Mouse (Mus musculus): ENCODE measurements around the gene Dhrs4.

DNA sequence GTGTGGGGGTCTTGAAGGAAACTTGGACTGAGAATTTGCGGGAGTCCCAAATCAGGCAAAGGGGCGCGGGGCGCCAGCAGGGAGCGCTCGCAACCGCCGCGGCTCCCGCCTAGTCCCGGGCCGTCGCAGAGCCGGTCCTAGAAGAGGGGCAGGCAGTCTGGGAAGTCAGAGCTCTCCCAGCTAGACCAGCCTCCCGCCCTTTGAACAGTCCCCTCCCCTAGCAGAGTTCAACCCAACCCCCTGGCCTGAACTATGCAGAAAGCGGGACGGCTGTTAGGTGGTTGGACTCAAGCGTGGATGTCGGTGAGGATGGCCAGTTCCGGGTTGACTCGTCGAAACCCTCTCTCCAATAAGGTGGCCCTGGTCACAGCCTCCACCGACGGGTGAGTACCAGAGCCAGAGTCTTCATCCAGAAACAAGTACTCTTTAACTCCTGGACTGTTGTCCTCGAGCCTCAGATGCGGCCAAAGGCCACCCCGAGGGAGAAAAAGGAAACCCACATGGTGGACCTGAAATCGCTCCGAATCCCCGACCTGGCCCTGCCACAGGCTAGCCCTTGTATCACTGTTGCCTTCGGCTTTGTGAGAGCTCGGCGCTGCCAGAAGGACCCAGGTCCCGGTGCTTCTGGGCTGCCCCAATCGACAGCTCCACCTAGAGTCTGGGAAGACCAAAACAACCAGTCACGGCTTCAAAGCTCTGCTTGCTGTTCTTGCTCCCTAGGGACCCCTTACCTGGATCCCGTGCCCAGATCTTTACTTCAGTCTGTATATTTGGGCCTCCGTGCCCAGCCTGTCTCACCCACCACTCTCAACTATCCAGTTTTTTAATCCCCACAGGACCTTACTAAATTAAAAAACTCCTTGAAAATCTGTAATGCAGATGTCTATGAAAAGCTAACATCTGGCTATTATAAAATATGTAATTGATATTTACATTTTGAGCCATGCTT is at the start of gene Dhrs4:
- peak; percentile 83 for TF ChIP-seq CTCF (IDR thresholded peaks at IDR 0.05; ENCODE audit: low read depth)
- TF ChIP-seq EP300 (optimal IDR thresholded peaks at IDR 0.05), result no peak

All from stomach, postnatal 0 days (tissue).